ENCODE assay signal across 8 mouse cellular contexts in genomic region chrX:101329372-101330028, GRCm38 (mm10). TPM values are rescaled to one million over a fixed set of nuclear protein-coding genes. Genes with fewer than 3 reads are reported as not detected.
A peak's percentile ranks its signal among the peaks of the same experiment; 100 is the strongest.
DNase-seq lines count a peak whose midpoint lies in the region; ATAC-seq and TF ChIP-seq lines count a peak whose summit lies in the region.

No protein-coding gene starts in this region.

- peak; percentile 57 for DNase-seq in c-Kit-negative CD71-positive TER-119-positive erythroid progenitor cells, embryonic 14.5 days (ENCODE audit: low read depth, low spot score)
- peak; percentile 77 for DNase-seq in forebrain, embryonic 11.5 days (ENCODE audit: low spot score)
- DNase-seq in heart, postnatal 0 days (ENCODE audit: low spot score), result peak; percentile 46
- peak; percentile 74 for DNase-seq in layer of hippocampus, adult 11-12 months (ENCODE audit: low spot score)
- peak; percentile 61 for DNase-seq in ovary, postnatal 14 days (ENCODE audit: low spot score)
- DNase-seq in thymus, postnatal 25 days, result peak; percentile 44

- H3K9me3 ChIP-seq in ES-Bruce4 (replicated peaks; ENCODE audit: control insufficient read depth, insufficient read depth, low read length, poor library complexity, severe bottlenecking), result no peaks in the 10 kb centered on the region
- H3K9me3 ChIP-seq in forebrain, embryonic 11.5 days (ENCODE audit: control insufficient read depth, low read length), result no peaks in the 10 kb centered on the region
- no peaks in the 10 kb centered on the region for H3K9me3 ChIP-seq in heart, postnatal 0 days (replicated peaks; ENCODE audit: control insufficient read depth, low read length)
- H3K9me3 ChIP-seq in lung, embryonic 15.5 days, result no peaks in the 10 kb centered on the region

- peak overlapping the region; percentile 38 for H3K9ac ChIP-seq in ES-Bruce4 (ENCODE audit: low read depth, poor library complexity, severe bottlenecking)
- 0 out of 2 replicates have a peak overlapping the region, but pooled peaks have one; percentile 23 for H3K9ac ChIP-seq in forebrain, embryonic 11.5 days (ENCODE audit: low read length)
- no peak overlapping the region for H3K9ac ChIP-seq in heart, postnatal 0 days (replicated peaks; ENCODE audit: low read depth, low read length)
- no peak overlapping the region for H3K9ac ChIP-seq in lung, embryonic 15.5 days

- H3K27ac ChIP-seq in ES-Bruce4 (ENCODE audit: insufficient read depth, low read length), result peak overlapping the region; percentile 51
- H3K27ac ChIP-seq in forebrain, embryonic 11.5 days (ENCODE audit: low read depth, low read length), result no peak overlapping the region
- H3K27ac ChIP-seq in heart, postnatal 0 days (ENCODE audit: low read depth), result peak overlapping the region; percentile 12; the same call in 1 of the 2 replicates
- peak overlapping the region; percentile 32 for H3K27ac ChIP-seq in lung, embryonic 15.5 days

- H3K4me1 ChIP-seq in ES-Bruce4 (ENCODE audit: control insufficient read depth, insufficient read depth, low read length), result no peaks in the 10 kb centered on the region
- H3K4me1 ChIP-seq in forebrain, embryonic 11.5 days (replicated peaks; ENCODE audit: control insufficient read depth, insufficient read depth, low read length), result no peaks in the 10 kb centered on the region
- no peaks in the 10 kb centered on the region for H3K4me1 ChIP-seq in heart, postnatal 0 days (ENCODE audit: control insufficient read depth, insufficient read depth)
- peaks cover 6% of the 10 kb centered on the region; the same call in 1 of the 2 replicates for H3K4me1 ChIP-seq in lung, embryonic 15.5 days

- TF ChIP-seq CTCF in ES-Bruce4 (IDR thresholded peaks at IDR 0.05; ENCODE audit: low read depth, low read length), result no peak
- TF ChIP-seq CTCF in heart, postnatal 0 days (IDR thresholded peaks at IDR 0.05; ENCODE audit: low read depth), result peak; percentile 82

- no peaks in the 10 kb centered on the region for H3K27me3 ChIP-seq in ES-Bruce4 (ENCODE audit: control insufficient read depth, insufficient read depth, low read length, poor library complexity, severe bottlenecking)
- H3K27me3 ChIP-seq in forebrain, embryonic 11.5 days (ENCODE audit: control insufficient read depth, insufficient read depth, low read length), result no peaks in the 10 kb centered on the region
- H3K27me3 ChIP-seq in heart, postnatal 0 days (ENCODE audit: control insufficient read depth, insufficient read depth, low read length), result no peaks in the 10 kb centered on the region
- H3K27me3 ChIP-seq in lung, embryonic 15.5 days, result no peaks in the 10 kb centered on the region

- no peak for TF ChIP-seq POLR2A in ES-Bruce4 (IDR thresholded peaks at IDR 0.05; ENCODE audit: insufficient read depth, low read length)

- no peak overlapping the region for H3K4me2 ChIP-seq in forebrain, embryonic 11.5 days (ENCODE audit: low read depth, low read length, severe bottlenecking)
- no peak overlapping the region for H3K4me2 ChIP-seq in heart, postnatal 0 days (ENCODE audit: low read depth, low read length)
- peak overlapping the region; percentile 23; the same call in 1 of the 2 replicates for H3K4me2 ChIP-seq in lung, embryonic 15.5 days

- H3K4me3 ChIP-seq in ES-Bruce4 (ENCODE audit: low read depth, low read length), result no peak overlapping the region
- no peak overlapping the region for H3K4me3 ChIP-seq in forebrain, embryonic 11.5 days (ENCODE audit: low read depth, low read length)
- no peak overlapping the region for H3K4me3 ChIP-seq in heart, postnatal 0 days (ENCODE audit: low read depth, low read length)
- H3K4me3 ChIP-seq in lung, embryonic 15.5 days, result no peak overlapping the region

- ATAC-seq in forebrain, embryonic 11.5 days (replicated peaks; ENCODE audit: low FRiP score), result no peak
- no peak for ATAC-seq in heart, postnatal 0 days (ENCODE audit: insufficient read depth, low read depth)
- no peak for ATAC-seq in lung, embryonic 15.5 days (ENCODE audit: borderline replicate concordance, extremely low read depth, low FRiP score, low TSS enrichment)

- H3K36me3 ChIP-seq in ES-Bruce4 (ENCODE audit: control insufficient read depth, insufficient read depth, low read length, poor library complexity, severe bottlenecking), result no peaks in the 10 kb centered on the region
- no peaks in the 10 kb centered on the region for H3K36me3 ChIP-seq in forebrain, embryonic 11.5 days (ENCODE audit: control insufficient read depth, insufficient read depth, low read length)
- H3K36me3 ChIP-seq in heart, postnatal 0 days (replicated peaks; ENCODE audit: control insufficient read depth, insufficient read depth, low read length), result no peaks in the 10 kb centered on the region
- no peaks in the 10 kb centered on the region for H3K36me3 ChIP-seq in lung, embryonic 15.5 days

- TF ChIP-seq EP300 in ES-Bruce4 (IDR thresholded peaks at IDR 0.05; ENCODE audit: insufficient read depth, low read depth, low read length), result no peak
- no peak for TF ChIP-seq EP300 in heart, postnatal 0 days (IDR thresholded peaks at IDR 0.05; ENCODE audit: low read depth)

- WGBS in forebrain, embryonic 11.5 days, result 22% methylated on average over 7 of the region's 10 CpGs
- 15% methylated on average over 8 of the region's 10 CpGs for WGBS in heart, postnatal 0 days
- 17% methylated on average over 8 of the region's 10 CpGs for WGBS in lung, embryonic 15.5 days

RNA-seq across cellular contexts. Expression of gene Nlgn3, which starts 30.5 kb away (rescaled TPM):
- polyA plus RNA-seq in ES-Bruce4 (2011; ENCODE audit: insufficient read depth, insufficient read length, low read depth, missing spikeins), result 0.58 and 0.70 TPM in 2 replicates
- polyA plus RNA-seq in forebrain, embryonic 11.5 days (2014; fragmentation: Nextera tagmentation; extraction: Ambion mirVana), result 28.1 and 32.1 TPM in 2 replicates
- 0.34 and 0.54 TPM in 2 replicates for total RNA-seq in heart, postnatal 0 days (2014; rRNA removed; ENCODE audit: low replicate concordance)
- polyA plus RNA-seq in heart, postnatal 0 days (2015; fragmentation: Nextera tagmentation; extraction: Ambion mirVana), result 0.65 and 0.67 TPM in 2 replicates
- 5.1 and 6.0 TPM in 2 replicates for polyA plus RNA-seq in lung, embryonic 15.5 days (2015; fragmentation: Nextera tagmentation; extraction: Ambion mirVana)

RNA-seq across cellular contexts. Expression of gene Gjb1, which starts 46.7 kb away (rescaled TPM):
- 2.0 and 2.1 TPM in 2 replicates for polyA plus RNA-seq in ES-Bruce4 (2011; ENCODE audit: insufficient read depth, insufficient read length, low read depth, missing spikeins)
- polyA plus RNA-seq in forebrain, embryonic 11.5 days (2014; fragmentation: Nextera tagmentation; extraction: Ambion mirVana), result not detected in 2 replicates
- total RNA-seq in heart, postnatal 0 days (2014; rRNA removed; ENCODE audit: low replicate concordance), result not detected in 2 replicates
- not detected in 2 replicates for polyA plus RNA-seq in heart, postnatal 0 days (2015; fragmentation: Nextera tagmentation; extraction: Ambion mirVana)
- polyA plus RNA-seq in lung, embryonic 15.5 days (2015; fragmentation: Nextera tagmentation; extraction: Ambion mirVana), result 0.49 and 1.3 TPM in 2 replicates

RNA-seq across cellular contexts. Expression of gene Med12, which starts 55.7 kb away (rescaled TPM):
- polyA plus RNA-seq in ES-Bruce4 (2011; ENCODE audit: insufficient read depth, insufficient read length, low read depth, missing spikeins), result 38.6 and 41.7 TPM in 2 replicates
- polyA plus RNA-seq in forebrain, embryonic 11.5 days (2014; fragmentation: Nextera tagmentation; extraction: Ambion mirVana), result 46.5 and 47.6 TPM in 2 replicates
- 47.2 and 52.3 TPM in 2 replicates for total RNA-seq in heart, postnatal 0 days (2014; rRNA removed; ENCODE audit: low replicate concordance)
- 12.8 and 14.1 TPM in 2 replicates for polyA plus RNA-seq in heart, postnatal 0 days (2015; fragmentation: Nextera tagmentation; extraction: Ambion mirVana)
- polyA plus RNA-seq in lung, embryonic 15.5 days (2015; fragmentation: Nextera tagmentation; extraction: Ambion mirVana), result 29.5 and 32.3 TPM in 2 replicates

Comparison
In these comparisons a context has a peak if more than half of its experiments do, and no peak if none do; other contexts are left out.
1. H3K9ac ChIP-seq: peak in ES-Bruce4 (single experiment) and forebrain, embryonic 11.5 days (single experiment); none in heart, postnatal 0 days (single experiment) and lung, embryonic 15.5 days (single experiment).
2. Peak in every context shown above with its lines, with median percentiles within 50 percentile points of each other: DNase-seq.